In the genomic region with DNA sequence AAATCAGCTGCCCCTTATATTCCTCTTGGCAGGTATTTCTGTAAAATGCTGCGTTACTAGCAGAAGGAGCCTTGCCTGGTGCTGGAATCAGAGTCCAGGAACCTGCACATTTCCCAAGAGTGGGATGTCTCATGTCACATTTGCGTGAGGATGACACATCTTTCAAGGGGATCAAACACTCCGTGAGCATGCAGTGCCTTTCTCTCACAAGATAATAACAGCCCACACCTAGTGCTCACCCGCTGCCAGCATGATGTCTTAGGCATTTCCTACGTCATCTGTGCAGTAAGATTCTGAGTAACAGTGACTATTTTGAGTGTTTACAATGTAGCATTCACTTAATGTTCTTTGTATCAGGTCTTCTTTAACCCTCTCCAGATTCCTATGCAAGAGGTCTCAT, we compare ENCODE assay signal across 22 mouse cellular contexts. TPM values are rescaled to one million over a fixed set of nuclear protein-coding genes. Genes with fewer than 3 reads are reported as not detected.
DNase-seq lines count a peak whose midpoint lies in the region; ATAC-seq lines count a peak whose summit lies in the region.
"Had no signal": no experiment of that assay in that cellular context is flagged by ENCODE, and none has a peak within 500 bp of the region (broad histone marks: within the 10 kb centered on the region; RNA-seq: fewer than 3 reads in every experiment).

No protein-coding gene starts in this region.

- DNase-seq in frontal cortex, postnatal 14 days (ENCODE audit: low spot score in 2 of 2), result no peak
- DNase-seq in heart, adult 11 months, result peak; percentile 66
- DNase-seq in heart, adult 9 months (ENCODE audit: low spot score in 2 of 2), result no peak
- peak; percentile 6 to 61 for DNase-seq in left cerebral cortex, postnatal 25 days (ENCODE audit: low spot score in 2 of 2)
- no peak for DNase-seq in left cerebral cortex, postnatal 4 days
- DNase-seq in right cerebral cortex, adult 2 months (ENCODE audit: low spot score in 2 of 2), result peak; percentile 45 to 48
- no peak for DNase-seq in right cerebral cortex, postnatal 14 days
- DNase-seq: adrenal gland, adult 8-10 months; adrenal gland, postnatal 25 days; cerebellum, adult 18-20 months; cerebellum, adult 9-10 months; cerebellum, postnatal 14 days; gastrocnemius, postnatal 10 days; gastrocnemius, postnatal 36 days; heart, postnatal 10 days; heart, postnatal 36 days had no signal

- intact Hi-C loops in left cerebral cortex, postnatal 25 days (cut with DNase I), result loop anchor here (5.0 kb wide), 2 partner anchors 444 to 519 kb away; no protein-coding TSS in a partner anchor
- intact Hi-C loops in left cerebral cortex, postnatal 4 days (cut with DNase I), result loop anchor here (5.0 kb wide), 1 partner anchor 579 kb away; the partner anchor contains the start of gene Klhdc10

- 0 out of 2 replicates have a peak, but pooled peaks have one; percentile 20 for ATAC-seq in frontal cortex, adult (ENCODE audit: low TSS enrichment)
- ATAC-seq: activated CD4-positive, CD25-positive, alpha-beta regulatory T cell, adult 4 months; forebrain, embryonic 13.5 days; forebrain, embryonic 16.5 days; hindbrain, embryonic 16.5 days had no signal

RNA-seq across cellular contexts. Expression of gene Klf14, which starts 22.5 kb away (rescaled TPM):
- total RNA-seq in left cerebral cortex, postnatal 25 days (2021), result under 1 TPM; 0.48 to 0.53 TPM
- under 1 TPM; 0.16 to 0.36 TPM for total RNA-seq in left cerebral cortex, postnatal 4 days (2021)
- total RNA-seq: adrenal gland, postnatal 25 days; granulocyte monocyte progenitor cell, adult 5-6 weeks had no signal

Comparison
In these comparisons a context has a peak if more than half of its experiments do, and no peak if none do; other contexts are left out.
1. DNase-seq: peak in heart, adult 11 months (single experiment), left cerebral cortex, postnatal 25 days (2 of 2) and right cerebral cortex, adult 2 months (2 of 2); none in frontal cortex, postnatal 14 days (0 of 2), heart, adult 9 months (0 of 2), left cerebral cortex, postnatal 4 days (single experiment) and right cerebral cortex, postnatal 14 days (single experiment).